Mouse (Mus musculus) left cerebral cortex, postnatal 36 days (tissue): ENCODE data around the gene Carmil2. TPM values are rescaled to one million over a fixed set of nuclear protein-coding genes. Genes with fewer than 3 reads are reported as not detected.
A peak's percentile ranks its signal among the peaks of the same experiment; 100 is the strongest.

Experiments
- DNase-seq, 2 experiments: peaks; one replicate each; pipeline ENCODE4 v3.0.0; 2021 to 2022; ENCODE audit warnings: low spot score in 2 of 2, mixed read lengths in 1 of 2
- intact Hi-C: fragments of 180-260 bp; cut with DNase I; formaldehyde crosslinking; loops from one replicate; pipeline ENCODE4 v1.15.1; 2025
- total RNA-seq, 2 experiments: library from RNA; stranded (reverse); gene quantifications; 2 replicates each; pipeline ENCODE4 v1.2.3; 2021

Carmil2 gene
- total RNA-seq = 10 to 100 TPM; 56.3 to 66.3 TPM

DNA sequence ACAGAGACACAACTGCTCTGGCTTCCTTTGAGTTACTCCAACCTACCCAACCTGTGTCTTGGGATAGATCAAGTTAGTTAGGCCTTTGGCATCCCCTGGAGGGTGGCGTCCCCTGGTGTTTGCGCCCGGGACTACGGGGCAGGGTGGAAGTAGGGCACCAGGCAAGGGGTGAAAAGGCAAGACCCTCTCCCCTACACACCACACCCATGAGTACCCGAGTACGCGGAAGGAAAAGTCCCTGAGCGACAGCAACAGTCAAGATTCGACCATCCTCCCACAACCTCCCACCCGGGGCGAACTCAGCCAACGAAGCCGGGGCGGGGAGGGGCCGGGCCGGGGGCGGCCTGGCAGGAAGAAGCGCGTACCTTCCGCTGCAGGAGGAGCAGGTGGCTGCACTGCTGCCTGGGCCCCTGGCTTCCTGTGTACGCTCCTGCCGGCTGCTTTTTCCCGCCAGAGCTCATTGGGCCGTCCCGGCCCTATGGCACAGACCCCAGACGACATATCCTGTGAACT, at the start of gene Carmil2:
Gene Carmil2, plus strand, starts transcription at position 479 of the 513 bp plus-strand sequence.
- intact Hi-C loops = no loop called here
- no peak for DNase-seq

GRCm38 (mm10) chr8:105636963-105637510, 49.0 kb upstream of the Carmil2 start, which contains the start of gene Agrp:
Agrp (minus strand) TSS chr8:105637393.
- intact Hi-C loops = loop anchor here (1.0 to 5.0 kb wide), 4 partner anchors 13 to 71 kb away; partner anchors contain the start of gene Atp6v0d1
- DNase-seq = peak in 1 of 2 experiments; percentile 66

GRCm38 (mm10) chr8:105637601-105638041, 48.5 kb upstream of the Carmil2 start:
- DNase-seq = peak in 1 of 2 experiments; percentile 14
- intact Hi-C loops = loop anchor here (5.0 kb wide), 1 partner anchor 55 kb away; no protein-coding TSS in a partner anchor

- intact Hi-C loops = loop anchor here (5.0 kb wide), 1 partner anchor 54 kb away; no protein-coding TSS in a partner anchor
- no peak for DNase-seq
Observed at GRCm38 (mm10) chr8:105638510-105638909, 47.6 kb upstream of the Carmil2 start.

- no peak for DNase-seq
- intact Hi-C loops = loop anchor here (5.0 kb wide), 1 partner anchor 52 kb away; no protein-coding TSS in a partner anchor
Observed at GRCm38 (mm10) chr8:105639835-105640234, 46.2 kb upstream of the Carmil2 start.

- no peak for DNase-seq
- intact Hi-C loops = no loop called here
Observed at GRCm38 (mm10) chr8:105640511-105640910, 45.6 kb upstream of the Carmil2 start.

- intact Hi-C loops = no loop called here
- no peak for DNase-seq
Observed at GRCm38 (mm10) chr8:105645205-105645604, 40.9 kb upstream of the Carmil2 start.

GRCm38 (mm10) chr8:105648929-105649328, 37.1 kb upstream of the Carmil2 start:
- no peak for DNase-seq
- intact Hi-C loops = no loop called here

DNA sequence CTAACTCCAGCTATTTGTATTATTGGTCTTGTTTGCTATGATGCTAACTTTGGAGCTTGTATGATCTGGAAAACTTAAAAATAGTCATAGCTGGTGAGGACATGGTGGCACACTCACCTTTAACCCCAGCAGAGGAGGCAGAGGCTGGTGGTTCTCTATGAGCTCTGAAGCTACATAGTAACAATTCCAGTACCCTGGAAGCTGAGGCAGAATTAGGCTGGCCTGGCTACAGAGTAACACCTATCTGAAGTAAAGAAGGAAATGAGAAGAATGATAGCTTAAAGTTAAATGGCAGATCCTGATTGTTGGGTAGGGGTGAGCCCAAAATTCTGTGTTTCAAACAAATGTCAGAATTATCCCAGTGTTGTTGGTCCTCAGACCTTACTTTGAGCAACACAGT, 28.4 kb upstream of the Carmil2 start:
- intact Hi-C loops = no loop called here
- no peak for DNase-seq

DNA sequence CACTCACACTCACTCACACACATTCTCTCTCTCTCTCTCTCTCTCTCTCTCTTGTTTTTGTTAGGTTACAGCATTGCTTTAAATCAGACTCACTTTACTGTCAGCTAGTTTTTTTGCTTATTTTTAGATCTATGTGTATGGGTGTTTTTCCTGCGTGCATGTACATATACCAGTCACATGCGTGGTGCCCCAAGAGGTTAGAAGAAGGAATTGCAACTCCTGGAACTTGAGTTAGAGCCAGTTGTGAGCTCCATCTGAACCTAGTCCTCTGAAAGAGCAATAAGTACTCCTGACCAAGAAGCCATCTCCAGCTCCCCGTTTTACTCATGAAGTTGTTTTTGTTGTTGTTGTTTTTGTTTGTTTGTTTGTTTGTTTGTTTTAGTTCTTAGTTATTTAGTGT, 24.9 kb upstream of the Carmil2 start:
- intact Hi-C loops = no loop called here
- DNase-seq = no peak

DNA sequence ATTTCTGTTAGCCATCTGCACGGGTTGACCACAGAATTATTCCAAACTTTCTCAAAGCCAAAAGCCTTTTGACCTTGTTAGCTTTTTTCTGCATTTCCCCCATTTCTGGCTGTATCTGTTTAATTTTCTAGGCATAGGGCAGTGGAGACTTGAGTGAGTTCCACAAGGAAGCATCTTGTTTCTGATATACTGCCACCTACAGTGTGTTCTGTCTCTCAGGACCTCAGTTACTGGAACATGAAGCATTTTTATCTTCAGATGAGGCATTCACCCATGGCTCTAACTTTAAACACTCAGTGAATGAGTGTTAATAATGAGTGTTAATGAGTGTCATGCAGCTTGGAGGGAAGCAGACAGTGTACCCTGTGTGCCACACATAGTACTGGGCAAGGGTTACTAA, 8.2 kb upstream of the Carmil2 start:
- no peak for DNase-seq
- intact Hi-C loops = no loop called here

DNA sequence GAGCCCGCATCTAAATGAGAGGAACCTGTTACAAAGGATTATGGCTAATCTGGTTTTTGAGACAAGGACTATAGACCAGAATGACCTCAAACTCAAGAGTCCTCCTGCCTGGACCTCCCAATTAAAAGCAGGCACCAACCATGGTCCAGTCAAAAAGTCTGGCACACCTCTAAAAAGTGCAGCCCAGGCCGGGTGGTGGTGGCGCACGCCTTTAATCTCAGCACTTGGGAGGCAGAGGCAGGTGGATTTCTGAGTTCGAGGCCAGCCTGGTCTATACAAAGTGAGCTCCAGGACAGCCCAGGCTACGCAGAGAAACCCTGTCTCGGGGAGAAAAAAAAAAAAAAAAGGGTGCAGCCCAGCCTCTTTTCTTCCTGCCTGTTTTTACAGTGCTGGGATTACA, 749 bp upstream of the Carmil2 start:
- intact Hi-C loops = no loop called here
- DNase-seq = no peak

DNA sequence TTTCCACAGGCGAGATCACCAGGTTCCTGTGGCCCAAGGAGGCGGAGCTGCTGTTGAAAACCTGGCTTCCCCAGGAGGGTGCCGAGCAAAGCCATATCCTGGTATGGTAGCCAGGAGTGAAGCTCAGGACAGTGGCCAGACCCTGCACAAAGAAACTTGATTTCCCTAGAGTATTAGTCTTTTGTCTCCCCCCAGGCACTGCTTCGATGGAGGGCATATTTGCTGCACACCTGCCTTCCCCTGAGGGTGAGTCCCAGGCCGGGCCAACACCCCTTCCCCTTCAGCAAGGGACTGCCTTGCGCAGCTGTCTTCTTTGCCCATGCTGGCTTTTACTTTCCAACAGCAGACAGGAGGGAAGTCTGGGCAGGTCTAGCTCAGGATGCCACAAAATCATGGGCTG, 477 bp downstream of the Carmil2 start:
- DNase-seq = no peak
- intact Hi-C loops = no loop called here

DNA sequence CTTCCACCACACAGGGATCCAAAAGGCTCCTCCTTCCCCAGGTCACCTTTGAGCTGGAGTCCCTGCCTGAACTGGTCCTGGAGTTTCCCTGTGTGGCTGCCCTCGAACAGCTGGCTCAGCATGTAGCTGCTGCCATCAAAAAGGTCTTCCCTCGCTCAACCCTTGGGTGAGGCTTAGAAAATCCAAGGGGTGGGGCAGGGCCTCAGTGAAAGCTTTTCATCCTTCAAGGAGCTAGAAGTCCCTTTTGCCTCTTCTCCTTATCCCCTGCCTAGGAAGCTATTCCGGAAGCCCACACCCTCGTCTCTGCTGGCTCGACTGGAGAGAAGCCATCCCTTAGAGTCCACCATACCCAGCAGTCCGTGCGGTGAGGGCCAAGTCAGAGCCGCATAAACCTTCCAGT, 1.4 kb downstream of the Carmil2 start:
- intact Hi-C loops = no loop called here

GRCm38 (mm10) chr8:105688242-105688752, 2.2 kb downstream of the Carmil2 start:
- DNase-seq = no peak
- intact Hi-C loops = no loop called here

More for the DNA sequence above, 1.4 kb downstream of the Carmil2 start:
- DNase-seq = no peak

GRCm38 (mm10) chr8:105689256-105689982, 3.3 kb downstream of the Carmil2 start:
- intact Hi-C loops = no loop called here
- DNase-seq = no peak

- intact Hi-C loops = loop anchor here (5.0 kb wide), 1 partner anchor 53 kb away; the partner anchor contains the start of genes Agrp and Ctcf
- no peak for DNase-seq
Observed at GRCm38 (mm10) chr8:105689983-105690360, 3.9 kb downstream of the Carmil2 start.

DNA sequence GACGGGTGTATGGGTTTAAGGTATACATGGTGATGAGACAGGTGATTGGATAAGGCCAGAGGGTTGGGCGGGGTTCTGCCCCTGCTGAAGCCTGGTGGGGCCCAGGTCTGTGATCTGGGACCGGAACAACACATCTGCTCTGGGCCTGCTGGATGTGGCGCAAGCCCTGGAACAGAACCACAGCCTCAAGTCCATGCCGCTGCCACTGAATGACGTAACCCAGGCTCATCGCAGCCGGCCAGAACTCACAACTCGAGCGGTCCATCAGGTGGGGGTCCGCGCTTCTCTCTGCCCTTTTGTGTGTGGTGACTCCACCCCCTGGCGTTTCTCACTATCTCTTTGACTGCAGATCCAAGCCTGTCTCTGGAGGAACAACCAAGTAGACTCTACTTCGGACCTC, 4.9 kb downstream of the Carmil2 start:
- intact Hi-C loops = loop anchor here (5.0 kb wide), 1 partner anchor 54 kb away; the partner anchor contains the start of genes Agrp and Ctcf
- no peak for DNase-seq

DNA sequence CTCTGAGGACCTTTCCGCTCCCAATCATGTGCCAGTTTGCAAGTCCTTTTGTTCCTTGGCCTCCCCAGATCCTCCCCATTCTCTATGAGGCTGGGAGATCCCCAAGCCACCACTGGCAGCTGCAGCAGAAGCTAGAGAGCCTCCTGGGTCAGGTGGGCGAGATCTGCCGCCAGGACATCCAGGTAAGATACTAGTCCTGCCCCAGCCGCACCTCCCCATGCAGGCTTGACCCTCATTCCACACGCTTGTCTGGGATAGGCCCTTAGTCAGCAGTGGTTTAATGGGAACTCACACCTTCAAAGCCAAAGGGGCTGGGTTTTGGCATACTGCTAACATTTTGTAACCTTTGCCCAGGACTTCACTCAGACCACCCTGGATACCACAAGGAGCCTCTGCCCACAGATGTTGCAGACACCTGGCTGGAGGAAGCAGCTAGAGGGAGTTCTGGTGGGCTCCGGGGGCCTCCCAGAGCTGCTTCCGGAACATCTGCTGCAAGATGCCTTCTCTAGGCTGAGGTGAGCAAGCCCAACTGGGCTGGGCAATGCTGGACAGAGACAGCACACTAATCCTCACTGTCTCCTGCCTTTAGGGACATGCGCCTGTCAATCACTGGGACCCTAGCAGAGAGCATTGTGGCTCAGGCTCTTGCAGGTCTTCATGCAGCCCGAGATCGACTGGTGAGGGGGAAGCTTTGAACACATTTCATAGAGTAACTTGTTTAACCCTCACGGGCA, 6.5 kb downstream of the Carmil2 start:
- DNase-seq = peak in 1 of 2 experiments; percentile 2
- intact Hi-C loops = loop anchor here (5.0 kb wide), 1 partner anchor 55 kb away; the partner anchor contains the start of genes Agrp and Ctcf

GRCm38 (mm10) chr8:105693648-105694047, 7.6 kb downstream of the Carmil2 start:
- intact Hi-C loops = loop anchor here (5.0 kb wide), 1 partner anchor 56 kb away; the partner anchor contains the start of genes Agrp and Ctcf
- peak; percentile 81 to 87 for DNase-seq
